Mouse (Mus musculus): ENCODE measurements at regions not wholly inside any gene's neighbourhood (a gene's known extent, or its start where the extent isn't known, plus 50 kb on each side); places are given as distances from the start of the nearest gene placed in this dataset.

- Histone ChIP-seq H3K9me3 (ENCODE audit: control insufficient read depth, low read depth, low read length) (no peaks in the 10 kb centered on the region), H3K4me3 (ENCODE audit: low read depth, low read length) (no peak overlapping the region), H3K27ac (ENCODE audit: low read length) (no peak overlapping the region), H3K4me1 (ENCODE audit: control insufficient read depth, insufficient read depth, low read length) (no peaks in the 10 kb centered on the region), H3K27me3 (ENCODE audit: control insufficient read depth, insufficient read depth, low read length) (no peaks in the 10 kb centered on the region), H3K9ac (replicated peaks; ENCODE audit: low read depth, low read length) (no peak overlapping the region), H3K4me2 (replicated peaks; ENCODE audit: low read depth, low read length) (no peak overlapping the region), H3K36me3 (ENCODE audit: control insufficient read depth, insufficient read depth, low read length) (no peaks in the 10 kb centered on the region)
- WGBS: 25% methylated on average over 1 of the region's 1 CpGs
- no peak for ATAC-seq (ENCODE audit: insufficient number of reproducible peaks, insufficient read depth, low FRiP score, low read depth)
Measured at GRCm38 (mm10) chr8:102345392-102345791, 440.1 kb downstream of the Cdh11 start.

GRCm38 (mm10) chr8:102332511-102332910 lies 452.9 kb downstream of the Cdh11 start:
- WGBS: 61% methylated on average over 5 of the region's 5 CpGs
- Histone ChIP-seq H3K4me1 (ENCODE audit: control insufficient read depth, insufficient read depth, low read length) (no peaks in the 10 kb centered on the region), H3K9me3 (ENCODE audit: control insufficient read depth, low read depth, low read length) (no peaks in the 10 kb centered on the region), H3K9ac (replicated peaks; ENCODE audit: low read depth, low read length) (no peak overlapping the region), H3K36me3 (ENCODE audit: control insufficient read depth, insufficient read depth, low read length) (no peaks in the 10 kb centered on the region), H3K27me3 (ENCODE audit: control insufficient read depth, insufficient read depth, low read length) (no peaks in the 10 kb centered on the region), H3K4me3 (ENCODE audit: low read depth, low read length) (no peak overlapping the region), H3K4me2 (replicated peaks; ENCODE audit: low read depth, low read length) (no peak overlapping the region), H3K27ac (ENCODE audit: low read length) (no peak overlapping the region)
- no peak for ATAC-seq (ENCODE audit: insufficient number of reproducible peaks, insufficient read depth, low FRiP score, low read depth)

- no peaks in the 10 kb centered on the region for H3K9me3 ChIP-seq (ENCODE audit: control insufficient read depth, low read depth, low read length)
- no peak for ATAC-seq (ENCODE audit: insufficient number of reproducible peaks, insufficient read depth, low FRiP score, low read depth)
- no peak overlapping the region for H3K4me2 ChIP-seq (replicated peaks; ENCODE audit: low read depth, low read length)
- 86% methylated on average over 4 of the region's 4 CpGs for WGBS
- no peak overlapping the region for H3K9ac ChIP-seq (replicated peaks; ENCODE audit: low read depth, low read length)
- H3K36me3 ChIP-seq (ENCODE audit: control insufficient read depth, insufficient read depth, low read length): no peaks in the 10 kb centered on the region
- H3K4me1 ChIP-seq (ENCODE audit: control insufficient read depth, insufficient read depth, low read length): no peaks in the 10 kb centered on the region
- no peak overlapping the region for H3K27ac ChIP-seq (ENCODE audit: low read length)
- H3K27me3 ChIP-seq (ENCODE audit: control insufficient read depth, insufficient read depth, low read length): no peaks in the 10 kb centered on the region
- no peak overlapping the region for H3K4me3 ChIP-seq (ENCODE audit: low read depth, low read length)
Measured at GRCm38 (mm10) chr8:102331151-102331550, 454.3 kb downstream of the Cdh11 start.

- no peak for ATAC-seq (ENCODE audit: insufficient number of reproducible peaks, insufficient read depth, low FRiP score, low read depth)
- Histone ChIP-seq H3K27me3 (ENCODE audit: control insufficient read depth, insufficient read depth, low read length) (no peaks in the 10 kb centered on the region), H3K4me2 (replicated peaks; ENCODE audit: low read depth, low read length) (no peak overlapping the region), H3K27ac (ENCODE audit: low read length) (no peak overlapping the region), H3K9me3 (ENCODE audit: control insufficient read depth, low read depth, low read length) (no peaks in the 10 kb centered on the region), H3K36me3 (ENCODE audit: control insufficient read depth, insufficient read depth, low read length) (no peaks in the 10 kb centered on the region), H3K9ac (replicated peaks; ENCODE audit: low read depth, low read length) (no peak overlapping the region), H3K4me3 (ENCODE audit: low read depth, low read length) (no peak overlapping the region), H3K4me1 (ENCODE audit: control insufficient read depth, insufficient read depth, low read length) (no peaks in the 10 kb centered on the region)
- WGBS: 72% methylated on average over 1 of the region's 1 CpGs
Measured at GRCm38 (mm10) chr8:102329955-102330354, 455.5 kb downstream of the Cdh11 start.

All from stomach, embryonic 14.5 days (tissue).